Mouse (Mus musculus) mammary gland, adult 2 months (tissue): Measurements from ENCODE around the gene Rdh8. TPM values are rescaled to one million over a fixed set of nuclear protein-coding genes. Genes with fewer than 3 reads are reported as not detected.

ENCODE experiments used
- polyA plus RNA-seq: library from polyadenylated mRNA; depleted of rRNA; stranded (reverse); fragments of >200 nt; gene quantifications from 2 replicates; pipeline ENCODE4 v1.2.3, GENCODE M21; 2012; ENCODE audit warnings: low replicate concordance; rRNA removed

The Rdh8 gene
- not detected in 2 replicates for polyA plus RNA-seq

DNA sequence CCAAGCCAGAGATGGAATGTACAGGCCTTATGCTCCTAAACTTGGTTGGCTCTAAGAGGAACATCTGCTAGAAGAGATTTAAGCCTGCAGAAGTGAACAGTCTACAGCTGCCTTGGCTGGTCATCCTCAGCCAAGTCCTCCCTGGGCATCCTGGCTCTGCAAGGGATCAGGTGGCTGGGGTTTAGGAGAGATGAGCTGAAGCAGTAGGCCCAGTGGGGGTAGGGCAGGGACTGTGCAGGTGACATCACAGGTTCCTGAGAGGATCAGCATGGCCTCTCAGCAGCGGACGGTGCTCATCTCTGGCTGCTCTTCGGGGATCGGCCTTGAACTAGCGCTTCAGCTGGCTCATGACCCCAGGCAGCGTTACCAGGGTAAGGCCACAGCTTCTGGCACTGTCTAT lies at the start of gene Rdh8:
TSS of gene Rdh8 (plus strand) at position 268 of the 400 bp plus-strand sequence.

DNA sequence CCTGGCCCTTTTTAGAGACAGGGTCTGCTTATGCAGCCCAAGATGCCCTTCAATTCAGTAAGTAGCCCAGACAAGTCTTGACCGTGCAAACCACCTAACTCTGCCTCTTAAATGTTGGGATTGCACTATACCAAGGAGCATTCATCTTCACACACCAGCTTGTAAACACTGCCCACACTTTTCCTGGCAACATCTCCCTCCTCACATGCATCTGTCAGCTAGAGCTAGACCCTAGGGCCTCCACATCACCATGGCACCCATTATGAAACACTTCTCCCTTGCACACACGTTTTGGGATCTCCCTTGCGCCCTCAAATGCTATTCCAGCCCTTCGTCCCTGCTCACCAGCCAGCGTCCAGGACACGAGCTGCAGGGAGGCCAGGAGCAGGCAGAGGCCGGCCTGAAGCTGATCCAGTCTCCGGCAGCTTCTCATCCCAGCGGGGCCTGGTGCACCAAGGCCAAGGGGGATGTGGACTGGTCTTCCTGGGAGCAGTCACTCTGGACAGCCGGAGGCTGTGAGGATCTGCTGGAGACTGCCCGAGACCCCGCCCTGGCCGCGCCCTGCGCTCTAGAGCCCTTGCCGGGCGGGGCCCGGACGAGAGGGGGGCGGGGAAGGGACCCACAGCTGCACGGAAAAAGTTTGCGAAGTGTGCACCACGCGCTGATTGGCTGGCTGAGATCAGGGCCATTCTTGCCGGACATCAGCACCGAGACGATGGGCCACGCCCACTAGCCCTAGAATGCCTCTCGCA lies 3.6 kb upstream of the Rdh8 start, which contains the start of gene Col5a3:
TSS of gene Col5a3 (minus strand) at position 547 of the 752 bp plus-strand sequence.

DNA sequence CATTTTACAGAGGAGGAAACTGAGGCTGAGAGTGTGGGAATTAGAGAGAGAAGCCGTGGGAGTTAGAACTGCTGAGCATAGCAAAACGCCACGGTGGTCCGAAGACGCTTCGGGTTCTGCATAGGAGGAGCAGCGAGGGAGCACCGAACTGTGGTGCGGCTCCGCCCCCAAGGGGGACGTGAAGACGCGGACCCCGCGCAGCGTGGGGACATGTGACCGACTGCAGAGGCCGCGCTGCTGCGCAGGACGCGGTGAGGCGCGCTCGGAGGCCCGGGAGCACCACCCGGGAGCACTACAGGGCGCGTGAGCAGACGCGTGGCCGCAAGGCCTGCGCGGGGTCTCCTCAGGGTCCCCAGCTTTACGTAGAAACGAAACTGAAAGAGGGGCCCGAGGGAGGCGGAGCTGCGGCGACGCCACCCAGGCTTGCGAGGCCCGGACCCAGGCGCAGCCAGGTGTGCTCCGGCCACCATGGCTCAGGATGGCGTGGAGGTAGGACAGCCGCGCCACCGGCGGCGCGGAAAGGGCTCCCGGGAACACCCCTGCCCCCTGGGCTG lies 50.2 kb downstream of the Rdh8 start, which contains the start of gene A230050P20Rik:
TSS of gene A230050P20Rik (plus strand) at position 195 of the 554 bp plus-strand sequence.

Other genes starting within 250 kb of the Rdh8 start
- gene Zfp846, start 237.2 kb upstream of the Rdh8 start, polyA plus RNA-seq, result 2.2 and 2.7 TPM in 2 replicates
- 105 and 165 TPM in 2 replicates for gene Ubl5, start 175.6 kb upstream of the Rdh8 start, polyA plus RNA-seq
- 41.6 and 91.3 TPM in 2 replicates for gene Fbxl12, start 173.7 kb upstream of the Rdh8 start, polyA plus RNA-seq
- 16.0 and 19.1 TPM in 2 replicates for gene Pin1, start 166.4 kb upstream of the Rdh8 start, polyA plus RNA-seq
- 6.7 and 8.1 TPM in 2 replicates for gene Olfm2, start 72.2 kb upstream of the Rdh8 start, polyA plus RNA-seq
- 78.0 and 82.3 TPM in 2 replicates for gene Col5a3, start 3.4 kb upstream of the Rdh8 start, polyA plus RNA-seq
- gene A230050P20Rik, start 50.1 kb downstream of the Rdh8 start, polyA plus RNA-seq, result 84.0 and 147 TPM in 2 replicates
- gene Angptl6, start 61.2 kb downstream of the Rdh8 start, polyA plus RNA-seq, result 7.2 and 8.4 TPM in 2 replicates
- gene Ppan, start 69.7 kb downstream of the Rdh8 start, polyA plus RNA-seq, result 50.9 and 110 TPM in 2 replicates
- gene Eif3g, start 80.1 kb downstream of the Rdh8 start, polyA plus RNA-seq, result 83.8 and 108 TPM in 2 replicates
- gene Dnmt1, start 141.4 kb downstream of the Rdh8 start, polyA plus RNA-seq, result 22.5 and 37.3 TPM in 2 replicates
- 16.7 and 18.1 TPM in 2 replicates for gene S1pr2, start 158.3 kb downstream of the Rdh8 start, polyA plus RNA-seq
- gene Mrpl4, start 184.2 kb downstream of the Rdh8 start, polyA plus RNA-seq, result 121 and 137 TPM in 2 replicates
- gene Icam1, start 197.5 kb downstream of the Rdh8 start, polyA plus RNA-seq, result 38.8 and 51.8 TPM in 2 replicates
- 0.84 and 1.0 TPM in 2 replicates for gene Icam4, start 210.9 kb downstream of the Rdh8 start, polyA plus RNA-seq
- 0.50 and 1.5 TPM in 2 replicates for gene Icam5, start 213.6 kb downstream of the Rdh8 start, polyA plus RNA-seq
- not detected in 2 replicates for gene Zglp1, start 248.6 kb downstream of the Rdh8 start, polyA plus RNA-seq